Mouse (Mus musculus): ENCODE data around the gene Tec.

The Tec gene

DNA sequence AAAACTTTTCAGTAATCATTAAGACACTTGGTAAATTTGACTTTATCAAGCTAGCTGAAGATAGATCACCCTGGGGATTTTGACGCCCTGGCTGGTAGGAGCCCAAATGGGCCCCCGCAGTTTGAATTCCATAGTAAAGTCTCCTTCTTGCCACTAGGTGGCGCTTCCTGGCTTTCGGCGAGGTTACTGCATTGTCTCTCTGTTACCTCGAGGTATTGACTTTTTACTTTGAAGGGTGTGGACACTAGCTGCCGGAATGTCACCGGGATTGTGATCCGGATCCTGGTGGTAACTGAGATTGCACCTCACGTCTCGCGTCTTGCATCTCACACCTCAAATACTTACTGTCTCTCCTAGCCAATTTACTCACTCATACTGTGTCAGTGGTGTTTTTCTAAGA is 23.3 kb upstream of the Tec start:
- DNase-seq (ENCODE audit: low spot score in 2 of 2), result no peak

GRCm38 (mm10) chr5:72888260-72888659 is 20.0 kb upstream of the Tec start:
- DNase-seq (ENCODE audit: low spot score in 2 of 2), result no peak

DNA sequence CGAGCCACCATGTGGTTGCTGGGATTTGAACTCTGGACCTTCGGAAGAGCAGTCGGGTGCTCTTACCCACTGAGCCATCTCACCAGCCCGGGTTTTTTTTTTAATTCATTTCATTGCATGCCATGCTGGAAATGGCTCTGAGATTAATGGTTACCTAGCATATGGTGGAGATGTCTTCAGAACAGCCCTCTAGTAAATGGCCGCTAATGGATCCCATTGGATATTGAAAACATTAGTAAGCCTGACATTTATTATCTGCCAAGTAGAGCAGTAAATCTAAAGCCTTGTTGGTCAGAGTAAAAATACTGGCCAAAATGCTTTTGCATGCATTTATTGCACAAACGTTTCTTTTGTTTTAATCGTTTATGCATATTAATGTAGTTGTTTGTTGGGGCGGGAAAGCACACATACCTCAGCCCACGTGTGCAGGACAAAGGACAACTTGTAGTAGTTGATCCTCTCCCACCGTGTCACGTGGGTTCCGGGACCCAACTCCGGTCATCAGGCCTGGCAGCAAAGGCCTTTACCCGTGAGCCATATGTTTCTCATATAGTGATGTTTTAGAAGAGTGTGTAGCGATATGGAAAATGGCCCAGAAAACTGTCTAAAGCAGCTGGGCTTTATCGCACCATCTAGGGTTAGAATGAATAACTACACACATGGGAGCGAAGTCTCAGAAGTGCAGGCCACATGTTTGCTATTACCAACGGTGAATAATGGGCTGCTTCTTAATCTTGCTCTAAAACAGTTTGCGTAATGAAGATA is 18.4 kb upstream of the Tec start:
- DNase-seq (ENCODE audit: low spot score in 2 of 2), result no peak

DNA sequence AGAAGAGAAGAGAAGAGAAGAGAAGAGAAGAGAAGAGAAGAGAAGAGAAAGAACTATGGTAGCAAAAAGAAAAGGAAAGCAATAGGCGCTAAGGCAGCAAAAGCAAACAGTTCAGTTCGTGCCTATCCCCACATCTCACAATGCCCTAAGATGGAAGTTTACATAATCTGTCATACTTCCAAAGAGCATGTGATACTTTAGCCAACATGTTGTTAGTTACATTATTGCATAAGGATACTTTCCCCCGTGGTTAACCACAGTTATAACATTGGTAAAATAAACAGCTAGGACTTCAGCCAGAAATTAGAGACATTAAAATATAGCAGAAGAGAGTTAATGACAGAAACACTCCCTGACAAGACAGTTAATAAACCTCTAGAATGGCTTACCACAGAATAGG is 15.4 kb upstream of the Tec start:
- no peak for DNase-seq (ENCODE audit: low spot score in 2 of 2)

GRCm38 (mm10) chr5:72882412-72882765 is 14.1 kb upstream of the Tec start:
- no peak for DNase-seq (ENCODE audit: low spot score in 2 of 2)

DNA sequence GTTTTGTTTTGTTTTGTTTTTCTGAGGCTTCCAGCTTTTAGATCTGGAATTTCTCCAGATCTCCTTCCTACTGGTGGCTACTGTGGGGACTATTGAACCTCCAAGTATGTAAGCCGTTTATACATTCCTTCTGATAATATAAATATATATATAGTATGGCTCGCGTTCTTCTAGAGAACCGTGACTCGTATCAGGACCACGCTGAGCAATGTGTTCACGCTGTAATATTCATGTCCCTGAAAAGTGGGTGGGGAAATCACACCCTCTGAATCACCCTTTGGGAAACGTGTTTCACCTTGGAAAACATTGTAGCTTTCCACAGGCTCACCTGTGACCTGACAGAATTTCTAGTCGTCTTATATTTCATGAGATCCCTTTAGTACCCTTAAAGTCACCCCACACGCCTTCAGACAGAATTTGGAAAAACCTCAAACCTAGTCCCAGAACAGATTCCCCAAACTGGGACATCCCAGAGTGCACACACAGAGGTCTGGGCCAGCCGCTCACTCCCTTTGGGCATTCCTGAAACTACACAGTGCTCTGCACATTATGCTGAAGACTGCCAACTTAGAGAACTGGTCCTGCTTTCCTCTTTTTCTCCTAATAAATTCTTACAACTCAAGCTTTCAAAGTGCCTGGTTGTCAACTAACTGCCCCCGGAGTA is 13.6 kb upstream of the Tec start:
- DNase-seq (ENCODE audit: low spot score in 2 of 2), result no peak

DNA sequence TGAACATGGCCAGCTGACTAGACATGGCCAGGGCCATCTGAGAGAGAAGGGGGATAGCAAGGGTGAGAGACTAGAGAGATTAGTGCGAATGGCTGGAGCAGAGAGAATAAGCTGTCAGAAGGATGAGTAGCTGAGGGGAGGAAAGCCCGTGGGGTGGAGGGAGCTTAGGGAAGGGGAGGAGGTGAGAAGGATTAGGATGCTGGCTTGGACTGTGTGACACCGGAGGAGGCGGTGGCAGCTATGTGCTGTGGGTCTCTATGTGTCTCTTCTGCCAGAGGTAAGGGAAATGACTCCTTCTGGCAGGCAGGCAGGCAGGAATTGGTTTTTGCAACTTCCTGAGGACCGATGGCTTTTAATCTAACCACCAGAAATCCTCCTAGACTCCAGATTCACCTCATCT is 11.5 kb upstream of the Tec start:
- DNase-seq (ENCODE audit: low spot score in 2 of 2), result no peak

- no peak for DNase-seq (ENCODE audit: low spot score in 2 of 2)
Observed at GRCm38 (mm10) chr5:72871114-72871513, 2.8 kb upstream of the Tec start.

DNA sequence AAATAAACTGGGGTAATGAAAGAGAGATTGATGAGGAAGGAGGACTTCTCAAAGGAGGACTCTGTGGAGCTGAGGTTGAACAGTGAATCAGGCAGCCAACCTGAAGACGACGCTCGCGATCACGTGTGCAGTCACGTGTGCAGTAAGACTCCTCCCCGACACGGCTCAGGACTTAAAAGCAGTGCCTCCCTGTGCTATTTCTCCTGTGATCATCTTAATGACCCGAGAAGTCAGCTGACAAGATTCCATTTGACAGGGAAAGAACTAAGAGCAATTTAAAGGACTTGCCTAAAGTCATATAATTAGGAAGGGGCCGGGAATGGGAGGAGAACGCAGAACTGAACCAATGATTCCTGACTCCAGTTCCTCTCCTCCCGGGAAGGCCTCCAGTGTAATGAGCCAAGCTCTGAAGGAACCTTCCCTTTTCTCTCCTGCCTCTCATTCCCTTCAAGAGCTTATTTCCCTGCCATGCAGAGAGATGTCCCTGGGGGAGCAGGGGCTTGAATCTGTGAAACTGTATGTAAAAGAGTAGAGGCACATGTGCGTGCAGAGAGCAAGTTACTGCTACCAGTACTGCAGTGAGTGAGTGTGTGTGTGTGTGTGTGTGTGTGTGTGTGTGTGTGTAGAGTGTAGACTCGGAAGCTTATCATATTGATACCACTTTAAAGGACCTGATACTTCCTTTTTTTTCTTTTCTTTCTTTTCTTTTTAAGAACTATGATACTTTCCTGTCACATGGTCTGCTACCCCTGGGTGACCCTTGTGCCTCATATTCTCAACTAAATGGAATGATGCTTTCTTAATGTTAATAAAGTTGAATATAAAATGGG is 1.7 kb upstream of the Tec start:
- DNase-seq (ENCODE audit: low spot score in 2 of 2), result no peak

DNA sequence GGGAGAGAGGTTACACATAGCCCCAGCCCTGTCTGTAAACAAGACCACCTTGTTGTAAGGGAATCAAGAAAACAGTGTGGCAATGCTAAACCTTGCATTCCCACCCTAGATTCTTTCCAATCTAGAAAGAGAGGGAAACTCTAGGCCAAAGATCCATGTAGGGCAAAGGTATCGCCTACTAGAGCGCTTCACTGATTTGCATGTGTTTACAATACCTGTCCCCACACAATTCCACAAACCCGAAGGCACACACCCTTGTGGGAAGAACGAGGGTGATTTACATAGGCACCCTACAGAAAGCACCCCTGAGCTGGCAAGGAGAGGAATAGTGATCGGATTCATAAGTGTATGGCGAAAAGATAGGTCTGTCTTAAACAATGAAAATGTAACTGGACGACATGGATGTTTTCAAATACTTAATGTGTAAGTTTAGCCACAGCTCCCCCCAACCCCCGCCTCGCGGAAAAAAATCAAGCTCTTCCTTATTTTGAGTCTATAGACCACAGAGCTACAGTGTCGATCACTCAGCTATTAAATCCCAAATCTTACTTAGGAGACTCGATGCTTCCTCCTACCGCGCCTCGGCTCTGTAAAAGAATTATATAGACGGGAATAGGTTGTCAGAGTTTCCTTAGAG is 1.1 kb downstream of the Tec start:
- DNase-seq (ENCODE audit: low spot score in 2 of 2), result no peak

- DNase-seq (ENCODE audit: low spot score in 2 of 2), result no peak
Observed at GRCm38 (mm10) chr5:72866260-72866905, 1.9 kb downstream of the Tec start.

GRCm38 (mm10) chr5:72864654-72865178 is 3.6 kb downstream of the Tec start:
- DNase-seq (ENCODE audit: low spot score in 2 of 2), result no peak

- DNase-seq (ENCODE audit: low spot score in 2 of 2), result no peak
Observed at GRCm38 (mm10) chr5:72863166-72863565, 5.1 kb downstream of the Tec start.

- no peak for DNase-seq (ENCODE audit: low spot score in 2 of 2)
Observed at GRCm38 (mm10) chr5:72861726-72862385, 6.4 kb downstream of the Tec start.

- no peak for DNase-seq (ENCODE audit: low spot score in 2 of 2)
Observed at GRCm38 (mm10) chr5:72860899-72861298, 7.4 kb downstream of the Tec start.

- no peak for DNase-seq (ENCODE audit: low spot score in 2 of 2)
Observed at GRCm38 (mm10) chr5:72858306-72858705, 10.0 kb downstream of the Tec start.

GRCm38 (mm10) chr5:72857756-72858155 is 10.5 kb downstream of the Tec start:
- DNase-seq (ENCODE audit: low spot score in 2 of 2), result no peak

- DNase-seq (ENCODE audit: low spot score in 2 of 2), result no peak
Observed at GRCm38 (mm10) chr5:72856255-72856878, 11.9 kb downstream of the Tec start.

DNA sequence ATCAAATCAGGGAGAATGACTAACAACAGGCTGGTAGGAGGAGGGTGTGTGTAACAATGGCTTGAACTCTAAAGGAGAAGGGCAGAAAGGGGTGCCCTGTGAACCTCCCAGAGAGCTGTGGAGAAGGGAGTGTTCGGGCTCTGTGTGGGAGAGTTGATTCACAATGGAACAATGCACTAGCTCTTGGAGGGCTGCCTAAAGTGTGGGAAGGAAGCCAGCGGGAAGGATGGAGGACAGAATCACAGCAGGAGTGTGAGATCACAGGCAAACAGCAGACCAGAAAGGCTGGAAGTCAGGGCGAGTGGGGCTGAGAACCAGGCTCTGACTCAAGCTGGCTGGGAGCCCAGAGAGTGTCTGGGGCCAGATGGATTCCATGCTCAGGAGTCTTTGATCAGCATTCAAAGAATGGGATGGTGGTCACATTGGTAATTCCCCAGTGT is 12.6 kb downstream of the Tec start:
- peak; percentile 65 to 67 for DNase-seq (ENCODE audit: low spot score in 2 of 2)
